Mouse (Mus musculus) kidney, adult 2 months (tissue): ENCODE results near the gene Fbxo10. TPM values are rescaled to one million over a fixed set of nuclear protein-coding genes. Genes with fewer than 3 reads are reported as not detected.
"Not testable (repeated sequence)": the region's sequence is repeated elsewhere in the genome, so short reads cannot be mapped to it uniquely, and the experiment has no call there.

Experiments
- DNase-seq: peaks from one replicate; pipeline ENCODE4 v3.0.0; 2021
- H3K27ac ChIP-seq: fragments of 200-500 bp; 2 replicates; pipeline ENCODE4 v1.5.1; 2012; ENCODE audit warnings: low read depth, low read length, control low read depth, inconsistent platforms; ENCODE audit not compliant: insufficient read depth
- H3K27me3 ChIP-seq: fragments of 200-500 bp; replicated peaks from 2 replicates; pipeline ENCODE4 v1.6.1; 2012; ENCODE audit warnings: mild to moderate bottlenecking, moderate library complexity, low read length, inconsistent platforms; ENCODE audit not compliant: control insufficient read depth, insufficient read depth
- H3K36me3 ChIP-seq: fragments of 200-500 bp; 2 replicates; pipeline ENCODE4 v1.6.1; 2012; ENCODE audit warnings: mild to moderate bottlenecking, moderate library complexity, low read length, inconsistent platforms; ENCODE audit not compliant: control insufficient read depth, insufficient read depth
- H3K4me1 ChIP-seq: fragments of 200-500 bp; 2 replicates; pipeline ENCODE4 v1.6.1; 2011; ENCODE audit warnings: low read length; ENCODE audit not compliant: control insufficient read depth, insufficient read depth
- H3K4me3 ChIP-seq: fragments of 200-500 bp; 2 replicates; pipeline ENCODE4 v1.5.1; 2011; ENCODE audit warnings: mild to moderate bottlenecking, low read depth, low read length, control low read depth; ENCODE audit not compliant: insufficient read depth
- CTCF ChIP-seq: fragments of 200-500 bp; conservative IDR thresholded peaks from 2 replicates; pipeline ENCODE4 v1.5.1; 2011; ENCODE audit warnings: low read depth, mild to moderate bottlenecking, control low read depth, low read length, moderate library complexity, mixed read lengths; ENCODE audit not compliant: insufficient read depth, insufficient read length
- POLR2A ChIP-seq: fragments of 200-500 bp; IDR thresholded peaks from one replicate; pipeline ENCODE4 v1.6.1; 2011; ENCODE audit warnings: low read depth, low read length, control low read depth
- WGBS: fragments of 180-500 bp; shearing (Covaris S2); methylation state at CpG from one replicate; pipeline ENCODE4 v1.1.7; 2018; 5-methylcytosine and 5-hydroxymethylcytosine counted together
- polyA plus RNA-seq: library from polyadenylated mRNA; depleted of rRNA; stranded (reverse); fragments of >200 nt; gene quantifications from 2 replicates; pipeline ENCODE4 v1.2.3, GENCODE M21; 2012; rRNA removed

Fbxo10 gene
- polyA plus RNA-seq, 1 experiment: 18.6 TPM

GRCm38 (mm10) chr4:45000001-45000400 is 84.4 kb downstream of the Fbxo10 start:
- no peak overlapping the region for H3K27ac ChIP-seq
- 85% methylated on average over 6 of the region's 6 CpGs for WGBS

GRCm38 (mm10) chr4:44998071-44998470 is 86.3 kb downstream of the Fbxo10 start:
- no peak for DNase-seq
- Histone ChIP-seq H3K27me3 (no peaks in the 10 kb centered on the region), H3K4me1 (peaks cover 3% of the 10 kb centered on the region; the same call in 1 of the 2 replicates), H3K27ac (no peak overlapping the region), H3K4me3 (no peak overlapping the region), H3K36me3 (no peaks in the 10 kb centered on the region; the same call in 1 of the 2 replicates)
- no peak for TF ChIP-seq POLR2A
- TF ChIP-seq CTCF: no peak
- 75% methylated on average over 3 of the region's 3 CpGs for WGBS

More at GRCm38 (mm10) chr4:45000001-45000400, 84.4 kb downstream of the Fbxo10 start:
- no peaks in the 10 kb centered on the region; the same call in 1 of the 2 replicates for H3K36me3 ChIP-seq
- H3K4me1 ChIP-seq: peaks cover 3% of the 10 kb centered on the region; the same call in 1 of the 2 replicates
- no peak overlapping the region for H3K4me3 ChIP-seq
- TF ChIP-seq CTCF: no peak
- TF ChIP-seq POLR2A: no peak
- DNase-seq: no peak
- H3K27me3 ChIP-seq: no peaks in the 10 kb centered on the region

GRCm38 (mm10) chr4:44994776-44995175 is 89.6 kb downstream of the Fbxo10 start:
- DNase-seq: no peak
- Histone ChIP-seq H3K36me3 (no peaks in the 10 kb centered on the region; the same call in 1 of the 2 replicates), H3K4me1 (peaks cover 3% of the 10 kb centered on the region; the same call in 1 of the 2 replicates), H3K27me3 (no peaks in the 10 kb centered on the region), H3K27ac (no peak overlapping the region), H3K4me3 (no peak overlapping the region)
- TF ChIP-seq CTCF (no peak), POLR2A (no peak)
- 84% methylated on average over 18 of the region's 18 CpGs for WGBS

GRCm38 (mm10) chr4:44993847-44994246 is 90.6 kb downstream of the Fbxo10 start:
- Histone ChIP-seq H3K4me3 (no peak overlapping the region), H3K36me3 (no peaks in the 10 kb centered on the region; the same call in 1 of the 2 replicates), H3K27me3 (no peaks in the 10 kb centered on the region), H3K4me1 (peaks cover 3% of the 10 kb centered on the region; the same call in 1 of the 2 replicates), H3K27ac (no peak overlapping the region)
- WGBS: 90% methylated on average over 9 of the region's 9 CpGs
- DNase-seq: no peak
- no peak for TF ChIP-seq POLR2A

GRCm38 (mm10) chr4:44993179-44993578 is 91.2 kb downstream of the Fbxo10 start:
- H3K27me3 ChIP-seq, DNase-seq, H3K27ac ChIP-seq, H3K4me1 ChIP-seq, H3K4me3 ChIP-seq, H3K36me3 ChIP-seq: not testable (repeated sequence)
- WGBS: 58% methylated on average over 14 of the region's 14 CpGs

- H3K4me3 ChIP-seq, H3K27ac ChIP-seq, DNase-seq, H3K36me3 ChIP-seq, H3K4me1 ChIP-seq, H3K27me3 ChIP-seq: not testable (repeated sequence)
- 82% methylated on average over 11 of the region's 11 CpGs for WGBS
Measured at GRCm38 (mm10) chr4:44992330-44992729, 92.1 kb downstream of the Fbxo10 start.

- Histone ChIP-seq H3K36me3 (no peaks in the 10 kb centered on the region; the same call in 1 of the 2 replicates), H3K4me3 (no peak overlapping the region), H3K4me1 (no peaks in the 10 kb centered on the region), H3K27me3 (no peaks in the 10 kb centered on the region), H3K27ac (no peak overlapping the region)
- DNase-seq: no peak
- TF ChIP-seq POLR2A (no peak), CTCF (no peak)
- WGBS: 83% methylated on average over 5 of the region's 5 CpGs
Measured at GRCm38 (mm10) chr4:44990560-44990959, 93.8 kb downstream of the Fbxo10 start.

Other genes starting within 250 kb of the Fbxo10 start
- gene Grhpr, start 103.2 kb downstream of the Fbxo10 start, polyA plus RNA-seq: 334 and 342 TPM in 2 replicates
- gene Zbtb5, start 72.2 kb downstream of the Fbxo10 start, polyA plus RNA-seq: 11.8 and 12.8 TPM in 2 replicates
- 6.2 and 7.8 TPM in 2 replicates for gene Polr1e, start 66.0 kb downstream of the Fbxo10 start, polyA plus RNA-seq
- 121 and 155 TPM in 2 replicates for gene Tomm5, start 23.5 kb upstream of the Fbxo10 start, polyA plus RNA-seq
- gene Frmpd1, start 100.3 kb upstream of the Fbxo10 start, polyA plus RNA-seq: 0.46 and 0.56 TPM in 2 replicates
- 3.2 and 3.9 TPM in 2 replicates for gene Trmt10b, start 212.5 kb upstream of the Fbxo10 start, polyA plus RNA-seq